Mouse (Mus musculus) mature B cell (primary cell): ENCODE data around the gene Card19.

Experiments used
- in situ Hi-C: fragments of 300-500 bp; cut with MboI; formaldehyde crosslinking; loops from 2 replicates; pipeline ENCODE4 v1.14.3; 2019

The Card19 gene

GRCm38 (mm10) chr13:49193650-49194049, 22.2 kb downstream of the Card19 start:
- in situ Hi-C loops, result no loop called here

DNA sequence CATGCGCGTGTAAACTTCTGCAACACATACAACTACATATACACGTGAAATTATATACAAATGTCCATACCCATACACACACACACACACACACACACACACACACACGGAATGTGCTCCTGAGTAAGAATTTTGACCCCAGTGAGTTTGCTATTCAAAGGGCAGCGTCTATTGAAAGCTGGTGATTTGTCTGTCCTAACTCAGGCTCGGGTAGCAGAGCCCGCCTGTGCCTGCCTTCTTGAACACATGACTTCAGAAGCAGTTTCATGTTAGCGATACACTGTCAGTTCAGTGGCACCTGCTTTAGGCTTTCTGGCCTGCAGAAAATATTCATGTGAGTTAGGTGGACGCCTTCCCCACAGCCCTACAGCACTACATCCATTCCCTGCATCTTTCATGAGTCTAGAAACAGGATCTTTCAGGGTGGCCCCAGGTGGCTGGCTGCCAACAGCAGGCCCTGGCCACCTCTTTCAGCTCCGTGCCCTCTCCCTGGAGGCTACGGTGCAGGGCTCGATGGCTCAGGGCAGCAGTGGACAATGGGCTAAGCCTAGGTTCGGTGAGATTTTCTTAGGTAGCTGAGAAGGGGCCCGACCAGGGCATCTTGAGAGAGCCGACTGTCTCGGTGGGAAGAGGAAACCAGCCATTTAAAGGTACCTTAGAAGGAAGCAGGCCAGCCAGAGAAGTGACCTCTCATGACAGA, 23.5 kb downstream of the Card19 start:
- in situ Hi-C loops, result no loop called here

DNA sequence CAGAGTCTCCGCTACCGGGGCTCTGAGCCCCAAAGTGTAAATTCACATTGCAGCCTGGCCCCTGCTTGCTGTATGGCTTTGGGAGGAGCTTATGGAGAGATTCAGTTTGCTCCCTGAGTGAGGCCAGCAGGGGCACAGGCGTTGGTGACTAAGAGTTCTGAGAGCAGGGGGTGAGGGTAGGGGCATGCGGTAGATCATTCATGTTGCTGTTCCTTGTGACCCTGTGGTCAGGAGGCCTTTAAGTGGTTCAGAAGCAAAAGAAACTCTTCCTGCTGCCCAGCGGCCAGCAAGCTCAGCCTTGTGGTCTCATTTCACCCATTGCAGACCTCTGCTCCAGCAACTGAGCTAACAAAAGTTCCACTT, 24.2 kb downstream of the Card19 start:
- in situ Hi-C loops, result no loop called here

GRCm38 (mm10) chr13:49190876-49191672, 24.8 kb downstream of the Card19 start:
- in situ Hi-C loops, result no loop called here

DNA sequence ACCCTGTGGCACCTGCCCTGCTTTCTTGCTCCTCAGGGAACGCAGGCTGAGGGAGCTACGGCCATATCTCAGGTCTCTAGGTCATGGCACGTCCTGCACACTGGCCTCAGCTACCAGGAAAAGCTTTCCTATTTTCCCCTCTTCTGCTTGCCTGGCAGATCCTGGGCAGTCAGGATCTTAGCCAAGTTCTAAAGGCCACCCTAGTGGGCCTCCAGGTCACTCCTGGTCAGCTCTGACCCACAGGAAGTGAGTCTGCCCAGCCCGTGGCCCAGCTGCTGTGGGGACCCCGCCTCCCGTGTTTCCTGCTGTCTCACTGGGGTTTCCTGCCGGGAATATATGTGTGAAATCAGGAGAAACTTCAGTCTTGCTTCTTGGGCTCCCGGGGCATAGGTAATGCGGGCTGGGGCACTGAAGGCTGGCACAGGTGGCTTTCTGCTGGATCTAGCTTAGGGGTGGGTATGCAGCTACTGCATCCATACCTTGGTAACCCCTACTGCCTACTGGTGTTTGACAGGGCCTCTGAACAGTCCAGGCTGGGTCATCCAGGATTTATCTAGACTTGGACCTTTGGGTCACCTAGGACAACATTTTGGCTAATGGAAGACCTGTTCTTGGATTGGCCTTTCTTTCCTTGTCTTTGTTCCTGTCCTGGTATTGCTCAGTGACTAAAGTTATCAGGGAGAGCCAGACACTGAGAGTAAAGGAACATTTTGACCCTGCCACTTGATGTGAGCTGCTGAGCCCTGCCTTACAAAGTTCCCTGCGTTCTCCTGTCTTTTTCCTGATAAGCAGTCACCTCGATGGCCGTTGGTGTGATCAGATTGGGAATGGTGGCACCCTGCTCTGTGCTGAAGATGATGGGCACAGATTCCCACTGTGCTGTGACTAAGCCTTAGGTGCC, 25.6 kb downstream of the Card19 start:
- in situ Hi-C loops, result no loop called here

DNA sequence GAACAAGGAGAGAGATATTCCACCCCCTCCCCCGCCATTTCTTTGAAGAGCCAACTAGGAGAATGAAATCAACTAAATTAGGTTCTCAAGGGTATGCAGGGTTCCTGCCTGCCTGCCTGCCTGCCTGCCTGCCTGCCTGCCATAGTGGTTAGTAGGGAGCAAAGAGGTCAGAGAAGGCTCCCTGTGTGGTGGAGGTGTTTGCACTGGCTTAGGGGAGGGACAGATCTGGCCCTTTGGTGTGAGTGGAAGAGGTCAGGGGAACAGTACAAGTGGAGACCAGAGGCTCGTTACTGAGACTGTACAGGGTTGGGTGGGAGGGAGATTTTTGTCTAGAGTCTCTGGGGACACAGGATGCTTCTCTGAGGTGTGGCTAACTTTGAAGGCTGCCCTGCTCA, 26.9 kb downstream of the Card19 start:
- in situ Hi-C loops, result no loop called here

DNA sequence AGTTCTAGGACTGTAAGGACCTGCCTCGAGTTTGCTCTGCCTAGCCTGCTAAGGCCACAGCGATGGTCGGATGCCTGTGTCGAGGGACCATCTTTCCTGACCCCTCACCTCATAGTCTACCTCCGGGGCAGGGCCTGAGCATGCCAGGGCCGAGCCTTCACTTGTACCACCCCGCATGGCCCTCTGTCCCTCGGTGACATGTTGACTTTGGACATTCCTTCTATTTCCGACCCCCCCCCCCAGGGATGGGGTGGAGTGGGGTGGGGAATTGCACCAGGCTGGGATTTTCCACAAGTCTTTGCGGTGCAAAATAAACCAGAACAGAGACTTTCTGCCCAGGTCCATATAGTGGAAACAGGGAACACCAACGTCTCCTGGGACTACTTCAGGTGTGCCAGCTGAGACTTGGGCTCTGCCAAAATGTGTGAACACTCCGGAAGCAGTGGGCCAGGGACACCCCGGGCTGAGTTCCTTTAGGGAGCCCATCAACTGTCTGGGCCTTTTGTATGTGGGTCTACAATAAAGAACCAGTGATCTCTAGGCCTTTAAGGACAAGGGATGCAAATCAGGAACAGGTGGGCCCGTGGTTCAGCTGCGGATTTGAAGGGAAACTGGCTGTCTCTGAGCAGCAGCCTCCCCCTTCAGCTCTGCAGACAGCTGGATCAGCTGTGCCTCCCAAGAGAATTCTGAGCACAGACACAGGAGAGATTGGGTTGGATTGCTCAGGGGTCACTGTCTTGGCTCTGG, 27.4 kb downstream of the Card19 start:
- in situ Hi-C loops, result no loop called here

DNA sequence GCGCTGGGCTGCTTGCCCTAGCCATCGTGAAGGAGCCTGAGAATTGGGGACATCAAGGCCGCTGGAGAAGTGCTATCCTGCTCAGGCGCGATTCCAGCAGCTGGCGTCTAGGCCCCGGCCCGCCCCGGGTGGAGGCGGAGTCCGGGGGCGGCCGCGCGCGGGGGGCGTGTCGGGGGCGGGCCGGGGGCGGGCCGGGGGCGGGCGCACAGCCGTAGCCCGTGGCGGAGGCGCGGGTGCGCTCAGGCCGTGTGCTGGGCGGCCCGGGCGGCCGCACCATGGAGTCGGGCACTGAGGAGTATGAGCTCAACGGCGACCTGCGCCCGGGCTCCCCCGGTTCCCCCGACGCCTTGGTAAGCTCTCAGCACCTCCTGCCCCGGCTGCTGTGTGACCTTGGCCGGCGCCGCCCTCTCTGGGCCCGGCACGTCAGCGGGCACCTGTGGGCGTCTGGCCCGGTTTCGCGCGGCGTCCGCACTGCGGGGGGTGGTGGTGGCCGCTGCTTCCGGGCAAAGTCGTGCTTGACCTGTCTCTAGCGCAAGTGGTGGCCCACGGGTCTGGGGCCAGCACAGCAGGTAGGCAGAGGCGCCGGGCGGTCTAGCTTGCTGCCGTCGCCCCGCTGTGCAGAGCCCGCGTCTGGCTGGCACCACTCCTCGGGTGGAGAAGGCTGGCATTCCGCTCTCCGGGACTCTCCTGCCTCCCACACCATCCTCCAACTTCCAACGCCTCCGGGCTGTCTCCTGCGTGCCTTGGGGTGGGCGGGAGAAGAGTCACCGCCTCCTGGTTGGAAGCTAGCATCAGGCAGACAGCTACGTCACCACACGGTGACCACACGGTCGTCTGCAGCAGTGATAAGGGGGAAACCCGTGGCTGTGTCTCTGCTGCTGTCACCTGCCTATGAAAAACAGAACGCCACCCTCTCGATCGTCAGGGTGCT, 28.3 kb downstream of the Card19 start, which contains the start of gene Ninj1:
Ninj1 (plus strand) TSS at position 198 of the 931 bp plus-strand sequence.
- in situ Hi-C loops, result no loop called here

DNA sequence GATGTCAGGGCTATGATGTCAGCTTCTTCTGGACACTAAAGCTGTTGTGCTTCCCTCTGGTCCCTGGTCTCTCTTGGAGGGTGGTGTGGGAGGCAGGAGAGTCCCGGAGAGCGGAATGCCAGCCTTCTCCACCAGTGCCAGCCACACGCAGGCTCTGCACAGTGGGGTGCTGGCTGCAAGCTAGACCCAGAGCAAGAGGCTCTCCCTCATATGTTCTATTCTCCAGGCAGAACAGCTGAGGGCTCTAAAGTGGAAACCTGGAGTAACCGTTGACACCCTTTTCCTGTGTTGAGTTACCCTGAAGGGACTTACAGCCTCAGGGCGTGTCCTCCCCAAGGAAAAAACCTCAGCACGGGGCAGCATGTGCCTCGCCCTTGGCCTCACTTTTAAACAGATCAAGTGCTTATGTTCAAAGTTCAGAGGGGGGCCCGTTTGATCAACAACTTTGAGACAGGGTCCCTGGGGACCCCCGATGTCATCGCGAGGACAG, 29.0 kb downstream of the Card19 start:
- in situ Hi-C loops, result no loop called here

DNA sequence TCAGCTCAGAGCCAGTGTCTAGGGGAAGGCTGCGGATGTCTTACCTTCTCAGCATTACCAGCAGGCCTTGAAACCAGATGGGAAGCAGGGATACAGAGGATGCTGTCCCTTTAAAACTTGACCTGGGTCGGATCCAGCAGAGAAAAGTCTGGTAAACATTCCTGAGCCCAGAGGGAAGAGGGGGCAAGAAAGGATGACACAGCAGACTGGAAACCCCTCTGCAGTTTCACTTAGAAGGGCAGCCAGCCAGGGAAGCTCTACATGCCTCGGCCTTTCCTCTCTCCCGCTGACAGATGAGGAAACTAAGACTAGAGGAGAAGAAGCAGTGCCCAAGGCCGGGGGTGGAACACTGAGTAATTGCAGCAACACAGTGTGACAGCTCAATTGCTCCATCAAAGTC, 32.2 kb downstream of the Card19 start:
- in situ Hi-C loops, result no loop called here

GRCm38 (mm10) chr13:49183161-49183560, 32.7 kb downstream of the Card19 start:
- in situ Hi-C loops, result no loop called here

DNA sequence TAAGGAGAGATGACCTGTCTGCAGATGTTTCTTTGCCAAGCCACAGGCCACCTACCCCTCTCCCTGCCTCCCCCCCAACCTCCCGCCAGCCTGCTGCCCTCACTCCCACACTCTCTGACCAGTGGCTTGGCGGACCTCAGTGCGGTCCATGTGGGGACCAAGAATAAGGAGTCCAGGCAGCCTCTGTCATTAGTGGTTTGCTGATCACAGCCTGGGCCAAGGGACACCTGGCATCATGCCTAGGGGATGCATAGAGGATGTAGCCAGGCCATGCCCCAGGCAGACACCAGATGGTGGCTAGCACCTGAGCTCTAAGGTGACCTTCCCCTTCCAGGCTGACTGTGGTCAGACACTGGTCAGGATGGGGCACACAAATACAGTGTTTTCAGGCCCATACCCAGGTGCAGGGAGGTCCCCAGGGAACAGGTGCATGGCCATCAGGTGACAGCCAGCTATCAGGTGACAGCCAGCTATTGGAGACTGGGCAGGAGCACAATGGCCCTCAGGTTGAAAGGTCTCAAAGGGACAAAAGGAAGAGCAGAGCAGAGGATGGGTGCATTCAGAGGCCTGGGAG, 34.3 kb downstream of the Card19 start:
- in situ Hi-C loops, result no loop called here

DNA sequence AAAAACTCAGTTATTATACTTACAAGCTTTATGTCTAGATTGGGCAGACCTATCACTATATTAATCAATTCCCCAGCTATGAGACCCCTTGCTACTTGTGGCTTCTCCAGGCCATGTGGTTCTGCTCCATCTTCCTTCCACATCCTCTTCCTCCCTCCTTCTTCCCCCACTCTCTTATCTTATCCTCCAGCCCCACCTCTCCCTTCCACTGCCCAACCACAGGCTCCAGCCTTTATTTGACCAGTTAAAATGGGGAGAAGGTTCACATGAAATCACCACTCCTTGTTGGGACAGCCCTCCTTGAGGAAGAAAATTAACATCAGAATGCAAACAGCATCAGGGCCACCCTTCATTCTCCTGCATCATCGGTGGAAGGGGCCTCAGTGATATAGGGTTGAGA, 35.1 kb downstream of the Card19 start:
- in situ Hi-C loops, result no loop called here

DNA sequence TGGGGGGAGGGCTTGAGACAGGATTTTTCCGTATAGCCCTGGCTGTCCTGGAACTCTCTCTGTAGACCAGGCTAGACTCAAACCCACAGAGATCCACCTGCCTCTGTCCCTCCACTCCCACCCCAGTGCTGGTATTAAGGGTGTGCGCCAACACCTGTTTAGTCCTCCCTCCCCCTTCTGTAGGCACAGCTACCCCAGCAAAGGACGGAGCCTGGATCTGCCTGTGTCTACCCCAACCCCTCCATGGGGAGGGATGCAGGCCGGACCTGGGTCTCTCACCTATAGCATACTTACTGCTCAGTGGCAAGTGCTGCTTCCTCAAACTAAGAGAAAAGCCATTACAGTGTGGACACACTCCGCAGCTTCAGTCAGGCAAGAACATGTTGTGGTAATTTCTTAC, 35.6 kb downstream of the Card19 start:
- in situ Hi-C loops, result no loop called here

- in situ Hi-C loops, result no loop called here
Observed at GRCm38 (mm10) chr13:49178839-49179585, 36.8 kb downstream of the Card19 start.

GRCm38 (mm10) chr13:49175509-49175908, 40.3 kb downstream of the Card19 start:
- in situ Hi-C loops, result no loop called here

DNA sequence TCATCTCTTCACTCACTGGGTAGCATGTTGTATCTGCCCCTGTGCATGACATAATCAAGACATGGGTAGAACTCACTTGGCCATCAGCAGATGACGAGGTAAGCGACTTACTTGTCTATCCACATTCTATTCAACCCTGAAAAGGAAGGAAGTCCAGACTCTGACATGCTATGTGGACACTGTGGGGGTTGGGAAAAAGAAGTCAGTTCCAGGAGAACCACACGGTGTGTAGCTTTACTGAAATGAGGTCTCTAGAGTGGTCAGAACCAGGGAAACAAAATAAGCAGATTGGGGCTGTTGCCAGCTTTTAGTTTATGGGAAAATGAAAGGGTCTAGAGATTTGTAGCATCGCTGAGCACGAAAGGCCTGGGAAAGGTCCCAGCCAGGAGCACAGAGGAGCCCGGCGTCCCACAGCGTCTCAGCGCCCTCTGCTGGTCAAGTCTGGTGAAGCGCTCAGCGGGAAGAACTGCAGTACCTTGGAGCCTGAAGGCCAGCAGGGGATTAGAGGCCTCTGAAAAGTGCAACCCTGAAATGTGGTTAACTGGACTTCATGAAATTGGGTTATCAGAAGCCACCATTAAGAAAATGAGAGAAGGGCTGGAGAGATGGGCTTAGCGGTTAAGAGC, 42.8 kb downstream of the Card19 start:
- in situ Hi-C loops, result no loop called here

DNA sequence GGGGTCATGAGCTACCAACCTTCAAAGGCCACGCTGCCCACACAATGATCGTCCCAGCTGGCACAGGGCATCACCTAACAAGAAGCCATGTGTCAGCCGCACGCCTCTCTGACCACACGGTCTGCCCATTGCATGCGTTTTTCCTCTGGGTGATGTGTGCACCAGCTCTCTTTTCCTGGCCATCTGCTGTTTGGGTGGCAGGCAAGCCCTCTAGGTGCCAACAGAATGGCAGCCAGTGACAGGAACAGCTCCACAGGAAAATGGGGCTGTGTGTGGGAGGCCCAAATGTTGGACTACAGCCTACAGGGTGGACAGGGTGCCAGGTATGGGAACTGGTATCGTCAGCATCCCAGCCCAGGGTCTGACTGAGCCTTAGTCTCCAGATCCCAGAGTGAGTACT, 43.5 kb downstream of the Card19 start:
- in situ Hi-C loops, result no loop called here

DNA sequence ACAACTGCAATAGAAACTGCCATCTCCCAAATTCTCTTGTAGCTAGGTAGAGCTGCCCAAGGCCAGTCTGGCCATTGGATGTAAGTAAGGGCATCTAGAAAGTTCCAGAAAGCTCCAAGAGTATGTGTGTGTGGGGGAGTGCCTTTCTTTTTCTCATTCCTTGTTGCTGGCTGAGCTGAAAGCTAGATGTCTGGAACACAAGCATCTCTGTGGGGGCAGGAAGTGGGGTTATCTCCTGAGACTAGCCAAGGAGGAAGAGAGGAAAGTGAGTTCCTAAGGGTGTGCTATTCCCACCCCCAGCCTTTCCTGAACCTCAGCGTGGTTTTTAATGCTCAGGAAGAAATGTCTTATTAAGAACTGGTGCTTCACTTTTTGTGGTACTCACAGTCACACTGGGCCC, 44.1 kb downstream of the Card19 start:
- in situ Hi-C loops, result no loop called here
